Mouse (Mus musculus) heart, postnatal 14 days (tissue): ENCODE results near the gene Helq. TPM values are rescaled to one million over a fixed set of nuclear protein-coding genes. Genes with fewer than 3 reads are reported as not detected.

Experiments used
- DNase-seq, 2 experiments: peaks; one replicate each; pipeline ENCODE4 v3.0.0; 2021 to 2022
- intact Hi-C: fragments of 180-260 bp; cut with DNase I; formaldehyde crosslinking; loops from one replicate; pipeline ENCODE4 v1.15.1; 2025
- total RNA-seq, 2 experiments: library from RNA; stranded (reverse); gene quantifications; 2 replicates each; pipeline ENCODE4 v1.2.3; 2021

The Helq gene
- total RNA-seq, 2 experiments from 2014 or later: 3.0 to 3.3 TPM

- no peak for DNase-seq
- intact Hi-C loops: no loop called here
Observed at GRCm38 (mm10) chr5:100792261-100792660, 6.1 kb downstream of the Helq start.

GRCm38 (mm10) chr5:100787527-100787926 lies 10.9 kb downstream of the Helq start:
- no peak for DNase-seq
- intact Hi-C loops: no loop called here

- intact Hi-C loops: no loop called here
- no peak for DNase-seq
Observed at GRCm38 (mm10) chr5:100779002-100779401, 19.4 kb downstream of the Helq start.

GRCm38 (mm10) chr5:100776900-100777299 lies 21.5 kb downstream of the Helq start:
- DNase-seq: no peak
- intact Hi-C loops: no loop called here

GRCm38 (mm10) chr5:100775778-100776404 lies 22.5 kb downstream of the Helq start:
- intact Hi-C loops: no loop called here
- no peak for DNase-seq

GRCm38 (mm10) chr5:100771575-100771974 lies 26.8 kb downstream of the Helq start:
- intact Hi-C loops: no loop called here
- DNase-seq: no peak

GRCm38 (mm10) chr5:100766026-100766425 lies 32.4 kb downstream of the Helq start:
- DNase-seq: no peak
- intact Hi-C loops: no loop called here

GRCm38 (mm10) chr5:100761736-100762135 lies 36.7 kb downstream of the Helq start:
- no peak for DNase-seq

GRCm38 (mm10) chr5:100760049-100760663 lies 38.2 kb downstream of the Helq start:
- DNase-seq: no peak
- intact Hi-C loops: no loop called here

More at GRCm38 (mm10) chr5:100761736-100762135, 36.7 kb downstream of the Helq start:
- intact Hi-C loops: no loop called here

GRCm38 (mm10) chr5:100758121-100758520 lies 40.3 kb downstream of the Helq start:
- intact Hi-C loops: no loop called here
- DNase-seq: no peak

- intact Hi-C loops: no loop called here
Observed at GRCm38 (mm10) chr5:100753407-100753806, 45.0 kb downstream of the Helq start.

GRCm38 (mm10) chr5:100751655-100752054 lies 46.7 kb downstream of the Helq start:
- DNase-seq: no peak
- intact Hi-C loops: no loop called here

More at GRCm38 (mm10) chr5:100753407-100753806, 45.0 kb downstream of the Helq start:
- no peak for DNase-seq

GRCm38 (mm10) chr5:100750617-100751255 lies 47.7 kb downstream of the Helq start:
- intact Hi-C loops: no loop called here
- DNase-seq: no peak

- no peak for DNase-seq
- intact Hi-C loops: no loop called here
Observed at GRCm38 (mm10) chr5:100738802-100739201, 59.6 kb downstream of the Helq start.

- DNase-seq: no peak
Observed at GRCm38 (mm10) chr5:100736919-100737318, 61.5 kb downstream of the Helq start.

GRCm38 (mm10) chr5:100734535-100734934 lies 63.9 kb downstream of the Helq start:
- no peak for DNase-seq
- intact Hi-C loops: no loop called here

More at GRCm38 (mm10) chr5:100736919-100737318, 61.5 kb downstream of the Helq start:
- intact Hi-C loops: no loop called here

GRCm38 (mm10) chr5:100728757-100729156 lies 69.6 kb downstream of the Helq start:
- no peak for DNase-seq
- intact Hi-C loops: no loop called here

GRCm38 (mm10) chr5:100726001-100726400 lies 72.4 kb downstream of the Helq start:
- intact Hi-C loops: no loop called here
- no peak for DNase-seq

GRCm38 (mm10) chr5:100719235-100720088 lies 78.9 kb downstream of the Helq start, which contains the start of gene Hpse:
Gene Hpse (minus strand): TSS chr5:100719716.
- peak; percentile 40 to 42 for DNase-seq
- intact Hi-C loops: no loop called here

- DNase-seq: no peak
- intact Hi-C loops: no loop called here
Observed at GRCm38 (mm10) chr5:100716762-100717161, 81.6 kb downstream of the Helq start.
